Mouse (Mus musculus): ENCODE results near the gene Gcn1l1. TPM values are rescaled to one million over a fixed set of nuclear protein-coding genes. Genes with fewer than 3 reads are reported as not detected.
"Not testable (repeated sequence)": the region's sequence is repeated elsewhere in the genome, so short reads cannot be mapped to it uniquely, and the experiment has no call there.

Gcn1l1 gene
- total RNA-seq, 2 experiments from 2014 or later: 65.8 to 79.7 TPM

DNA sequence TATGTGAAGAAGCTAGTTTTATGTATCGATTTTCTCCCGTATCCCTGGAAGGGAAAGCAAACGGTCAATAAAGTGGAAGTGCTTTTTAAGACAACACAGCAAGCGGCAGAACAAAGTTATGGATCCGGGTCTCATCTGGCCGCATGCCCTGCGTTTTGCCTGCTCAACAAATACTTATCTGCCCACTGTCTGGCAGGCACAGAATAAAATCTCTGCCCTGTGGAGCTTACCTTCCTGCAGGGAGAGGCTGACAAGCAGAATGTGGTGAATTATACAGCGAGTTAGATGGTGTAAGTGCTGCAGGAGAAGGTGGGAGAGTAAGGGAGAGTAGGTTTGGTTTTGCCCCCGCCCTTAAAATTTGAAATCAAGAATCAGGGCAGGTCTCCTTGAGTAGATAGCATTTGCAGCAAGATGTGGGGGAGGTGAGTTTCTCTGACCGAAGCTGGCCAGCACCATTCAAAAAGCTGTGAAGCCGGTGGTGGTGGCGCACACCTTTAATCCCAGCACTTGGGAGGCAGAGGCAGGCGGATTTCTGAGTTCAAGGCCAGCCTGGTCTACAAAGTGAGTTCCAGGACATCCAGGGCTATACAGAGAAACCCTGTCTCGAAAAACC lies 6.8 kb upstream of the Gcn1l1 start:
- DNase-seq (ENCODE audit: extremely low spot score in 1 of 2, low spot score in 1 of 2): no peak

DNA sequence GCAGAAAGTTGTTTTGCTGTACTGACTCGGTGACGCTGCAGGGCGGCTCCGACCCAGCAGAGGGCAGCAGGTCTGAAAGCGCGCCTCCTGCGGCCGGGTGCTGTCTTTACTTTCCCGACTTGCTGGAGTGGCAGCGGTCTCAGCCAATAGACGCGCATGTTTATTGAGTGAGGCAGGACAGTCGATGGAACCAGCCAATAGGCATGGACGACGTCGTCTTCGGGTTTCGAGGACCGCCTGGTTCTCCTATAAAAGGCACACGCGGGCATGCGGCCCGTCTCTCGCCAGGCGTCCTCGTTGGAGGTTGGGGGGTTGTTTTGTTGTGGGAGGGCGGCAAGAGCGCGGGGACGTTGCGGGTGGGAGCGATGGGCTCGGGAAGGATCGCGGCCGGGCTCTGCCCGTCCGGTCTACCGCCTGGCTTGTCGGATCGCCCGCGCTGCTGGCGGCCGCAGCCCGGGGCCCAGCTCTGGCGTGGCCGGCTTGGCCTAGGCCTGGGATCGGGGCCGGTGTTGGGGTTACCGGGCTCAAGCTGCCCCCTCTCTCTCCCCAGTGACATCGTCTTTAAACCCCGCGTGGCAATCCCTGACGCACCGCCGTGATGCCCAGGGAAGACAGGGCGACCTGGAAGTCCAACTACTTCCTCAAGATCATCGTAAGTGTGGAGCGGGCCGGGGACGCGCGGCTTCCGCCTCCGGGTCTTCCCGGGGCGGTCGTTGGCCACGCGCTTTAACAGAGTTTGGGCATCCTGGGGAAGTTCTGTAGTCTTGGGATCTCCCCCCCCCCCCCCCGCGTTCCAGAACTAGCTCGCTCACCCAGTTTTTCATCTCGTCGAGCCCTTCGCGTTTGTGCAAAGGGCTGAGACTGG lies 5.6 kb upstream of the Gcn1l1 start, which contains the start of gene Rplp0:
Gene Rplp0, plus strand, starts transcription at position 231 of the 865 bp plus-strand sequence.
- peak; percentile 99 to 100 for DNase-seq (ENCODE audit: extremely low spot score in 1 of 2, low spot score in 1 of 2)

DNA sequence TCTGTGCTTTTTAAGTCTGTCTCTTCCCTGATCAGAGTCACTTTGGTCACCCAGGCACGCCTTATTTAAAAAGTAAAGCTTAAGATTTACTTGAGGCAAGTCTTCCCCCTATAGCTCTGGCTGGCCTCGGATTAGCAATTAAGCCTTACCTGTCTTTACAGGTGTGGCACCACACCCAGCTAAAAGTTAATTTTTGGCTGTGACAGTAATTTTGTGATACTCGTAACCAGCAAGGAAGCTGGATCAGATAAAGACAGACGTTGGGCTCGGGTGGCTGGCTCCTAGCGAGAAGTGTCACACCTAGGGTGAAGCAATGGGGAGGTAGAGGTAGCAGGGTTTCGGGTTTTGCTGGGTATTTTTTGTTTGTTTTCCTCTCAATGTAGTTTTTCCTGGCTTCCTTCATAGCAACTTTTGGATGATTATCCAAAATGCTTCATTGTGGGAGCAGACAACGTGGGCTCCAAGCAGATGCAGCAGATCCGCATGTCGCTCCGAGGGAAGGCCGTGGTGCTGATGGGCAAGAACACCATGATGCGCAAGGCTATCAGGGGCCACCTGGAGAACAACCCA lies 4.6 kb upstream of the Gcn1l1 start:
- DNase-seq (ENCODE audit: extremely low spot score in 1 of 2, low spot score in 1 of 2): no peak

DNA sequence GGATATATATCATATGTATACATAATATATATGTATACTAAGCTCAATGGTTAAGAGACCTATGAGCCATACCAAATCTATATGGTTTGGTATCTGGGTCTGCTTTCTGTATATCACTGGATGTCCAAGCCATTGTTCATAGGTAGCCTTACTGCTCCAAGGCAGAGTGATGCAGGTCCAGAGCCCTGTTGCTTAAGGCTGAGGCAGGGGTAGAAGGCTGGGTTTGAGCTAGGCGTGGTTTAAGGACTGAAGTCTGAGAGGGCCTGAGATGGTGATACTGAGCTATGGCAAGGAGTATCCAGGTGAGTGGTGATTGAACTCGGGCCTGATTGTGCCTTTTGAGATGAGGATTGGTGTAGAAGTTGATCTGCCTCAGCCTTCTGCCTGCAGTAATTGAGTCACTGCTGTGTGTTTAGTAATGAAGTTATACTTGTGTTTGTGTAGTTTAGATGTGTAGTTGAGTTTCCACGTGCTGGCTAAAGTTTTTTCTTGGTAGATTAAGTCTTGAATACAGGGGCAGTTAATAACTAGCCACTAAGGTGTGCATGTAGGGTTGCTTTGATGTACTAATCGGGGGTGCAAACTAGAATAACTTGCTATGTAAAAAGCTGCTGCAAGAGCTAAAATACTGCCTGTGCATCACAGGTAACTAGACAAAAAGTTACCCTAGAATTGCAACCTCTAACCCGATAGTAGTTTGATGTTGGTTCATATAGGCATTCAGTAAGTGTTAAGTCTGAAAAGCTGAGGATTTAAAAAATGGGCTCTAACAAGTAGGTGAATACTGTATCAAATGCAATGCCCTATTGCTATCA lies 1.1 kb upstream of the Gcn1l1 start:
- DNase-seq (ENCODE audit: extremely low spot score in 1 of 2, low spot score in 1 of 2): no peak

DNA sequence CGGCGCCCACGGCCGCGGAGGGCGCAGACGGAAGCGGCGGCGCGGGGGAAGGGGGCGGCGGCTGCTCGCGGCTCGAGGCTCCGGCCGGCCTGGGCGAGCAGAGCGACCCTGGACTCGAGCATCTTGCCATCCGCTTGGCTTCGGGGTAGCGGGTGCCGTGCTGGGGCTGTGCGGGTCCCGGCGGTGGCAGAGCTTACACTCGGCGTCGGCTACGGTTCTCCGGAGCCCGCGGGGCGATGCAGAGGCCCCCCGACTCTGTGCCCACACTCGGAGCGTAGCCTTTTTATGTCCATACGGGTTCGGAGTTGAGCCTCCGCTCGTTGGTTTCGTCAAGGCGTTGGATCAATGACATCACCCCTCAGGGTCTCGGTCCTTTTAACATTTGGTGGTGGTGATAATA lies 349 bp downstream of the Gcn1l1 start:
- DNase-seq (ENCODE audit: extremely low spot score in 1 of 2, low spot score in 1 of 2): no peak

DNA sequence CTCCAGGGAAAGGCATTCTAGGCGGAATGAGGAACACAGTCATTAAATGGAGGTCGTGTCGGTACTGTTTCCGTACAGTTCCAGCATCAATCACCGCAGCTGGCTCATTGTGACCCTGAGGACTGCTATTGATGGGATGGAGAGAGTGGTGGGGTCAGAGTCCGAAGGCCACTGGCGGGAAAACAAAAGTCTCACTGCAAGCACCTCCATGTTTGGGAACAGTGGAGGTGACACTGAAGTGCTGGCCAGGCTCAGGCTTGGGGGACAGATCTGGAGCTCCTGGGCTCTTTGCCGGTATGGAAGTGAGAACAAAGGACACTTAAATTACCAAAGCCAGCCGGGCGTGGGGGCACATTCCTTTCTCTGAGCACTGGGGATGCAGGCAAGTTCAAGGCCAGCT lies 3.6 kb downstream of the Gcn1l1 start:
- DNase-seq (ENCODE audit: extremely low spot score in 1 of 2, low spot score in 1 of 2): no peak

DNA sequence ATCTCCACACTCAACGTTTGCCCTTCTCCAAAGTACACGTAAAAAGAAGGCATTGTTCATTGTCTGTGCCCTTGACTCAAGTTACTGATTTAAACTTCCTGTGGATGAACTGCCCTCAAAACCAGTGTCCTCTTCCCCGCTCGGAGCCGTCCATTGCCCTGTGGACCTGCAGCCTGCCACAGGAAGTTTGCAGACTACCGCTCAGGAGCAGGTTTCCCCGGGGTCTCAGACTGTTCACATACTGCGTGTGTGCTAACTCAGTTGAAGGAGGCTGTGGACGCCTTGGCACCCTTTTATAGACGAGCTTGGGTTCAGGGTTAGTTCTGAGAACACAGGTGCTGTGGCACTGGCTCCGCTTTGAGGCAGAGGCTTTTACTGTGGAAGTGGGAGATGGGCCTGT lies 4.3 kb downstream of the Gcn1l1 start:
- DNase-seq (ENCODE audit: extremely low spot score in 1 of 2, low spot score in 1 of 2): no peak

DNA sequence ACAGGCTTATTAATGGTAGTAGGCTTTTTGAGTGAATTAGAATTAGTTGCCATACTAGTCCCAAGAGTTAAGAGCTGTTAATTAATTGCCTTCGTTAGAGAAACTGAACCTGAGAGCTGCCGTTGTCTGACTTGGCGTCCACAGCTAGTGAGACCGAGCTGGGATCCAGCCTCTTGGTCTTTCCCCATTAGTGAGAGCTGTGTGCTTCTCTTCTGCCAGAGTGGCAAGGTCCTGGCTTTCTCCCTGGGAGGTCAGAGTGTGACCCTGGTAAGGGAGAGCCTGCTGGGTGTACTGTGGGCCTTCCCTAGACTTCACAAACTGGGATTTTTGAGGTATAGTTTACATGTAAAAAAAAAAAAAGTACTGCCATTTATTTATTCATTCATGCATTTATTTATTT lies 4.7 kb downstream of the Gcn1l1 start:
- no peak for DNase-seq (ENCODE audit: extremely low spot score in 1 of 2, low spot score in 1 of 2)

DNA sequence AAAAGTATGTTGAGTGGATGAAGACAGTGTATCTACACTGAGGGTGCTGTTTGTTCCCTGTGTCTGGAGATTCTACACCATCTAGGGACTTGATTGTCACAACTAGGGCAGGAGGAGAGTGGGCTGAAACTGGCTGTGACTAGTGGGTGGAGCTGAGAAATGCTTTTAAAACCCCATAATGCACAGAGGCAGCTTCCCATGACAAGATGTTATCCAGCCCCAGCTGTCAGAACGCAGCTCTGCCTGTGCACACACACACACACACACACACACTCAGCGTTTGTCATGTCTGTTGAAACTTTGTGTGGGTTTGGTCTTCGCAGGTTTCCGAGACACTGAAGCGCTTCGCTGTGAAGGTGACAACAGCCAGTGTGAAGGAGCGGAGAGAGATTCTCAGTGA lies 6.0 kb downstream of the Gcn1l1 start:
- DNase-seq (ENCODE audit: extremely low spot score in 1 of 2, low spot score in 1 of 2): peak in 1 of 2 experiments; percentile 40

DNA sequence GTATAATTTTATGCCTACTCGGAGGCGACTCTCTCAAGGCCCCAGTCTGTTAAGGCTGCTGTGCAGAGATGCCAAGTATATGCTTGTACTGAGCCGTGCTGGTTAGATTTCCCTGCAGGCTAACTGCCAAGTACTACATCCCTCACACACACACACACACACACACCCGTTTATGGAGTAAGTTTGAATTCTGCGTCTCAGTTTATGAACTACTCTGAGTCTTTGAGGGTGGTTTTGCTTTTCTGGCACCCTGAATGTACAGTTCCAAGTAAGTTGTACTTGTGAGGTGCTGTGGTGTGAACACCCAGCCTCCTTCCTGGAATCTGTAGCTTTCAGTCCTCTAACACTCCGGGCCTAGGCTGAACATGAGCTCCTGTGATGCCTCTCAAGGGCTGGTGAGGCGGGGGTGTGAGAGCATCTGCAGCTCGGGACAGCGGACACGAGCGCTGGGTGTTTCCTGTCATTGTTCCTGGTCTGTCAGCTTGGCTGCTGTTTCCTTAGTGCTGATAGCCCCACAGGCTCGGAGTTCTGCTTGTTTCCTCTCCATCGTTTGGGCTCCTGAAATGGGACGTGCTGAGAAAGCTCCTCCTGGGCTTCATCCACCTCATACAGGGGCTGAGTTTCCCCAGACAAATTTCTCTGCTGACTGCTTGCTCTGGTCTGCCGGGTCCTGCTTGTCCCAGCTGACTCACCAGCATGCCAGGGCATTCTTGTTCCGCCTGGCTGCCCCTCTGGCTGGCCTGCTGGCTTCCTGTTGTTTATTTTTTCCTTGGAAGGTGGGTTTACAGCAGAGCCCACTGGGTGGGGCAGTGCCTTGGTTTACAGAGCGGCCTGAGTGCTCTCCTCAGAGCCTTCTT lies 7.9 kb downstream of the Gcn1l1 start:
- DNase-seq (ENCODE audit: extremely low spot score in 1 of 2, low spot score in 1 of 2): no peak

DNA sequence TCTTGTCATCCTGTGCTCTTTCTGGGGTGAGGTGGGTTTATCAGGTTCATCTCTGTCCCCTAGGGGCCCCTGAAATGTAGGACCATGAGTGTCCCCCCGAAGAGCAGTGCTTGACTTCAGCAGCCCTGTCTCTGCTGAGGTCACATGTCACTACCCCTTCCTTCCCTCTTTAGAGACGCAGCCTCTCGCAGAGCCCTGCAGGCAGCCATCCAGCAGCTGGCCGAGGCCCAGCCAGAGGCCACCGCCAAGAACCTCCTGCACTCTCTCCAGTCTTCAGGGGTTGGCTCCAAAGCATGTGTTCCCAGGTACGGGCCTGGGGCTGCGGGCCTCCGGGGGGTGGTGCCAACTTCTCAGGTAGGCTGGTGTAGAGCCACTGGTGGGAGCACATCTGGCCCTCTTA lies 9.9 kb downstream of the Gcn1l1 start:
- DNase-seq (ENCODE audit: extremely low spot score in 1 of 2, low spot score in 1 of 2): peak in 1 of 2 experiments; percentile 45

DNA sequence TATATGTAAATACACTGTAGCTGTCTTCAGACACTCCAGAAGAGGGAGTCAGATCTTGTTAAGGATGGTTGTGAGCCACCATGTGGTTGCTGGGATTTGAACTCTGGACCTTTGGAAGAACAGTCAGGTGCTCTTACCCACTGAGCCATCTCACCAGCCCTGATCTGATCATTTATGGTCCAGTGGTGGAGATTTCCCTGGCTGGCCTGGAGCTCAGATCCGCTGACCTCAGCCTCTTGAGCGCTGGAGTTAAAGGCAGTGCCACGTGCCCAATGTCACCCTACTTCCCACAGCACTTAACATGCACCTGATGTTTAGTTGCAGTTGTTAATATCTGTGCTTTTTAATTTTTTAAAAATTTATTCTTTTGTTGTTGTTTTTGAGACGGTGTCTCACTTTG lies 12.6 kb downstream of the Gcn1l1 start:
- not testable (repeated sequence) for DNase-seq (ENCODE audit: extremely low spot score in 1 of 2, low spot score in 1 of 2)

DNA sequence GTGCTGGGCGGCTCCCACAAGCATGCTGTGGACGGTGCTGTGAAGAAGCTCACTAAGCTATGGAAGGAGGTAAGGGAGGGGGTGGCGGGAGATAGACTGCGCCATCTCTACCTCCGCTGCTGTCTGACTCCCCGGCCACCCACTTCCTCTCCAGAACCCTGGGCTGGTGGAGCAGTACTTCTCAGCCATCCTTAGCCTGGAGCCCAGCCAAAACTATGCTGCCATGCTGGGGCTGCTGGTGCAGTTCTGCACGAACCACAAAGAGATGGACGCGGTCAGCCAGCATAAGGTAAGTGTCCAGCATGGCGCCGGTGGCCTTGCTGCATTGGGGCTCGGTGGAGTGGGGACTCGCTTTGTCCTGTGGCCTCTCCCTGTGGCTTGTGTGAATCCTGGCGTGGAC lies 13.9 kb downstream of the Gcn1l1 start:
- no peak for DNase-seq (ENCODE audit: extremely low spot score in 1 of 2, low spot score in 1 of 2)

DNA sequence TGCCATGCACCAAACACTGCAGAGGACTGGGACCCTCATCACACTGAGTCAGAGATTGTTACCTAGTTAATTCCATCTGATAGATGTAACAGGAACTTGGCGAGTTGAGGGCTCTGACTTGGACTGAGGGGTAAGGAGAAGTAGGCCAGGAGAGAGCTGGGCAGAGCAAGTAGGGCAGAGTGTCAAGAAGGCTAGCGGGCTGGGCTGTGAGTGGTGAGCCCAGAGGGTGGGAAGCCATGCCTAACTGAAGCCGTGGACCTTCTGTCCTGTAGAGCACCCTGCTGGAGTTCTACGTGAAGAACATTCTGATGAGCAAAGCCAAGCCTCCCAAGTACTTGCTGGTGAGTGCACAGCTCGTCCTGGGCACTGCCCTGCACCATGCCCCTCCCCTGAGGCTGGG lies 14.3 kb downstream of the Gcn1l1 start:
- DNase-seq (ENCODE audit: extremely low spot score in 1 of 2, low spot score in 1 of 2): no peak

DNA sequence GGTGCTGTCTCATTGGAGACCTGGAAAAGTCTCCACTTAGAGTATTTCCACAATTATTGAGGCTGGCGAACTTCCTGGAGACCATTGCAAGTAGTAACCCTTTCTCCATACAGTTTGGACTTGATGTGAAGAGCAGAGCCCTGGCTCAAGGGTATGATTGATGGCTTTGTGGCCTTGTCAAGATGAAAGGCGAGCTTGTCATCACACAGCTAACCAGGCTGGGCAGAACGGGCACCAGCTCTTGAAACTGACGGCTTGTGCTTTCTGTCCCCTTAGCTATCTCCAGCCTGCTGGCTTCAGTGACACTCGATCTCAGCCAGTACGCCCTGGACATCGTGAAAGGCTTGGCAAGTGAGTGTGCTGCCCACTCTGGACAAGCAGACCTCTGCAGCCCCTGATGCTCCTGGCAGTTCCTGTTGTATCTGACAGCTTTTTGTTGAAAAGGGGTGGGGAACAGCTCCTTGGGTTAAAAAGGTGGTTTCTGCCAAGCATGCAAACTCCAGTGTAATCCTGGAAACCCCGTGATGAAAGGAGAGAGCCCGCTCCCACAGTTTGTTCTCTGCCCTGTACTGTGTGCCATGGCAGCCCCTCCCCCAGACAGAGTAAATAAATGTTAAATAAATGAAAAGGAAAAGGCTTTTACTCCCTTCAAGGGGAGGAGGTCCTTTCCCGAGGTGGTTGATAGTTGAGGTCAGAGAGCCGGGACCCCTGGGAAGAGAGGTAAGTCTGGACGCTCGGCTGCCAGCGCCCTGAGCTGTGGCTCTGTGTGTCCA lies 15.4 kb downstream of the Gcn1l1 start:
- DNase-seq (ENCODE audit: extremely low spot score in 1 of 2, low spot score in 1 of 2): no peak

DNA sequence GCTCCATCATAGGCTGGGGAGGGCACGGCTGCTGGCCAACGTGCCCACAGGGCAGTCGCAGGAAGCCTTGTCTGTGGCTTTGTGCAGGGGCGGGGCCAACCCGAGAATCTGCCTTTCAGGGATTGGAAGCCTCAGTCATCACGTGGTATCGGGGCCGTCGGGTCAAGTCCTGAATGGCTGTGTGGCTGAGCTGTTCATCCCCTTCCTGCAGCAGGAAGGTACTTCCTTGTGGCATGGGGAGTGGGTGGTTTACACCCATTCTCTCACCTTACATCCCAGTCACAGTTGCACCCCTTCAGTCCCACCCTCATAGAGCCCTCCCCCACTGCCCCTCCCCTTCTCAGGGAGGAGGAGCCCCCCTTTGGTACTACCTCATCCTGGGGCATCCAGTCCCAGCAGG lies 16.6 kb downstream of the Gcn1l1 start:
- DNase-seq (ENCODE audit: extremely low spot score in 1 of 2, low spot score in 1 of 2): no peak

DNA sequence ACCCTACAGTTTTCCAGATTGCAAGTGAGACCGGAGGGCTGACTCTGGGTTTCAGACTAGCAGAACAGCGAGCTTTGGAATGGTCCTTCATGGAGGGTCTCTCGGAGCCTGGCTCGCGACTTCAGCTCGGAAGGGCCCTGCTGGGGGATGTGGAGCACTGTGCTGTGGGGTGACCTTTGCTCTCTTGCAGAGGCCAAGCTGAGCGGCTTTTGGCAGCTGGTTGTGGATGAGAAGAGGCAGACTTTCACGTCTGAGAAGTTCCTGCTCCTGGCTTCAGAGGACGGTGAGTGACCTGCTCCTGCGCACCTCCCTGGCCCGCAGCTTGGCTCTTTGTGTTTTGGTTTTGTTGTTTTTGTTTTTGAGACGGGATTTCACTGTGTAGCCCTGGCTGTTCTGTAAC lies 20.6 kb downstream of the Gcn1l1 start:
- no peak for DNase-seq (ENCODE audit: extremely low spot score in 1 of 2, low spot score in 1 of 2)

DNA sequence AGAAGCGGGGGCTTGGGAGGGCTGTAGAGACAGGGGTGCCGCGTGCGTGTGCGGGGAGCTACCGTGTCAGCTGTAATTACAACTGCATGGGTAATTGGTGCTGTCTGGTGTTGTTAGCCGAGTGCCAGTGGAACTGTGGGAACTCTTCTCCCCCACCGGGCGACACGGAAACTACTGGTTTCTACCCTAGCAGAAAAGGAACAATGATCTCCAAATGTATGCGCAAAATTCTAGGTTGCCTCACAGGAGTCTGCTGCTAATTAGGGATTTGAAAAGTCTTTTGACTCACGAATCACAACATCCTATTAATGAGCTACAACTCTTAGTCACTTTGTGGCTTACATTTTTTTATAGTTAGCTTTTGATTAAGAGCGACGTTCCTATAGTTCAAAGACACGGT lies 21.1 kb downstream of the Gcn1l1 start:
- DNase-seq (ENCODE audit: extremely low spot score in 1 of 2, low spot score in 1 of 2): no peak

DNA sequence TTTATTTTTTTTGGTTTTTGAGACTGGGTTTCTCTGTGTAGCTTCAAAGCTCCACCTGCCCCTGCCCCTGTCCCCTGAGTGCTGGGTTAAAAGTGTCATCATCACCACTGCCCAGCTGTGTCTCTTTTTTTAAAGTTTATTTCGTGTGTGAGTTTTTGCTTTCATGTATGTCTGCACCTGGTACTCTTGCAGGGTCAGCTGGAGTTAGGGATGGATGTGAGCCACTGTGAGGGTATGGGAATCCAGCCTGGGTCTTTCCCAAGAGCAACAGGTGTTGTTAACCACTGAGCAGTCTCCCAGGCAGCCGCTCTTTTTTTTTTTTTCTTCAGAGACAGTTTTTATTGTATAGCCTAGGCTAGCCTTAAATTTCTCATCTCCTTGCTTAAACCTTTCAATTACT lies 21.7 kb downstream of the Gcn1l1 start:
- no peak for DNase-seq (ENCODE audit: extremely low spot score in 1 of 2, low spot score in 1 of 2)
